Mouse (Mus musculus) right cerebral cortex, adult 18-20 months (tissue): ENCODE data around the gene Smim4.

ENCODE experiments used
- DNase-seq: peaks from one replicate; pipeline ENCODE4 v3.0.0; 2022; ENCODE audit warnings: mixed read lengths

Gene Smim4

DNA sequence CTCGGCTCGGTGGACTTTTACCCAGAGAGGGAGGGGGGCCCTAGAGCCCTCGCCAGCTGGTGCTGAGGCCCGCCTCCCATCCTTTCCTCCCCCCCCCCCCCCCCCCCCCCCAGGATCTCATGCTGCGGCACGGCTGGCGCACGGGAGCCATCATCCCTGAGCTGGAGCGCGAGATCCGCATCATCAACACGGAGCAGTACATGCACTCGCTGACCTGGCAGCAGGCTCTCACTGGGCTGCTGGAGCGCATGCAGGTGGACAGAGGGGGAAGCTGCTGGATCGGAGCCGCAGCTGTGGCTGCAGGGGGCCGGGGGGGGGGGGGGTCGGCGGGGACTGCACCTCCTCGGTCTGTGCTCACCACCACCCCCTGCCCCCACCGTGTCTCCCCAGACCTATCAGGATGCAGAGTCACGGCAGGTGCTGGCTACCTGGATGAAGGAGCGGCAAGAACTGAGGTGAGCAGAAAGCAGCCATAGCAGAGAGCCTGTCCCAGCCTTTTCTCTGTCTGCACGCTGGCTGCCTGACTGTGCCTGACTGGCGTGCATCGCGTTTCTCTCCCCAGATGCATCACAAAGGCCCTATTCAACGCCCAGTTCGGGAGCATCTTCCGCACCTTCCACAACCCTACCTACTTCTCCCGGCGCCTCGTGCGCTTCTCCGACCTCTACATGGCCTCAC lies 9.6 kb upstream of the Smim4 start:
- DNase-seq: no peak

DNA sequence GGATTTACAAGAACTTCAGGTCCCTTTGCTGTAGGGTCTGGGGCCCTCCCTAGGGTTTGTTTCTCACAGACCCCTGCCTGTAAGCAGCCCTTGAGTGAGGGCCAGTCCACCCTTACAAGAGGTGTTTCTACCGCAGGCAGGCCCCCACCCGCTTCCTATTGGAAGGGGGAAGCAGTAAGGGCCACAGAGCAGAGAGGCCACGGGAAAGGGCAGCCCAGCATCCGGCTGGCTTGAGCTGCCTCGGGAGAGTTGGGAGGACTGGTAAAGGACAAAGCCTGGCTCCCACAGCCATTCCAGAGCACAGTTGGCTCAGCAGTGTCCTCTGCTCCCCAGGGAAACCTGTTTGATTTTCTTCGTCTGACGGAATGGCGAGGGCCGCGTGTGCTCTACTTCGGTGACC lies 9.0 kb upstream of the Smim4 start:
- no peak for DNase-seq

DNA sequence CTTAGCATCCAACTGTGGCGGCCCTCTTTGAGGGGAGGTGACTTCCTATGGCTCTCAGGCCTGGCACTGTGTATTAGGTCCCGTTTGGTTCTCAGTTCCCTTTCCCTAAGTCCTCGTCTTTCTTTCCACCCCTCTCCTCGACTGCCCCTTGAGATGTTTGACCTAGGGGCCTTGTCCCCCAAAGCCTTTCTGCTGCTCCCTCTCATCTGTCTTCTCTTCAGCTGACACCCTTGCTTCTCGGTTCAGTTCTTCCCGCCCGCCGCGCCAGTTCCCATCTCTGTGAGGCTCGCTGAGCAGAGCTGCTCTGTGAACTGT lies 8.5 kb upstream of the Smim4 start:
- no peak for DNase-seq

DNA sequence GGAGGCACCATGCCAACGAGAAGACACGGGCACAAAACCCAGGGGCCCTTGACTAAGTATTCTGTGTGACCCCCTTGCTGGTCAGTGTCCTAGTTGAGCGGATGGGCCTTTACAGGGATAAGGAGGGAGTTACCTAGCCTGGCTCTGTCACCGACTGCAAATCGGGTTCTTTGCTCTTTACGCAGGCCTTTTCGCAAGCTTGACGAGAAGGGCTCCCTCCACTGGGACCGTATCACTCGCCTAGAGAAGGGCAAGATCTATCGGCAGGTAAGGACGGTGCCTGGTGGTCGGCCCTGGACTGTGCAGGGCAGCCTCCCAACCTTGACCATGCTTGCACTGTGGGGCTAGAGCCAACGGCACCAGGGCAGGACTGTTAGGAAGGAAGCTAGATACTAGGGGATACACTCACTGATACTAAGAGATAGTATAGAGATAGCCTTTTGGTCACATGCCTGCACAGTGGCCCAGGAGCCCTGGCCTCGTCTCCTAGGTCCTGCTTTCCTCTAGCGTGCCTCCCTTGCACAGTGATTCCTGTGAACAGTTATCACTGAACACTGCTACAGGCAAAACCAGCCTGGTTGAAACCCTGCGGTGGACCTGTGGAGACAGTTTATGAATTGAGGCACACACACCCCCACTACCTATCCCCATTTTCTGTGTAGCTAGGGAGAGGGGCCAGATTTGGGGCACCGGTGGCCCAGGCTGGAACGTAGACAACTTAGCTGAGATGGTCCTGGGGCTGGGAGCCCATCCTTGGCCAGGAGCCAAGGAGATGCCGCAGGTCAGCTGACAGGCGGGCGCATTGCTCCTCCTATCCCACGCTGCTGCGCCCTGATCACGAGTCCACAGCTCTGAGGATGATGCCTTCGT lies 7.9 kb upstream of the Smim4 start:
- DNase-seq: no peak

DNA sequence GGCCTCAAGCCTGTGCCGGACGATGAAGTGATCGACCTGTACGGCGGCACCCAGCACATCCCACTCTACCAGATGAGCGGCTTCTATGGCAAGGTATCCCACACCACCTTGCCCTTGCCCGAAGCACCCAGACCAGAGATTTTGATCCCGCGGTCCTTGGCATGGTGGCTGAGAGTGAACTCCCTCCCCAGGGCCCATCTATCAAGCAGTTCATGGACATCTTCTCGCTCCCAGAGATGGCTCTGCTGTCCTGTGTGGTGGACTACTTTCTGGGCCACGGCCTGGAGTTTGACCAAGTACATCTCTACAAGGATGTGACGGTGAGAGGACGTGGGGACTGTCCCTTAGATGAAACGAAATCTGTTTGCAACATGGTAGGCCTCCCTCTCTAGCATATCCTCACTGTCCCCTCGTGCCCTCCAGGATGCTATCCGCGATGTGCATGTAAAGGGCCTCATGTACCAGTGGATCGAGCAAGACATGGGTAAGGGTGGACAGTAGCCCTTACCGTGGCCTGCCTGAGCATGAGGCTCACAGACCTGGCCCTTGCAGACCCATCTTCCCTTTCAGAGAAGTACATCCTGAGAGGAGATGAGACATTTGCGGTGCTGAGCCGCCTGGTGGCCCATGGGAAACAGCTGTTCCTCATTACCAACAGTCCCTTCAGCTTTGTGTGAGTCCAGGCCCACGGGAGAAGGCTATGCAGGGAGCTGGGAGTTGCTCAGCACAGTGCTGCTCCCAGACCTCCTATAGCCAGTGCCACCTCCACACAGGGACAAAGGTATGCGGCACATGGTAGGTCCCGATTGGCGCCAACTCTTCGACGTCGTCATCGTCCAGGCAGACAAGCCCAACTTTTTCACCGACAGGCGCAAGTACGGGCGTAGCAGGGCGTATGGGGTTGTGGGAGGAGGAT lies 7.0 kb upstream of the Smim4 start:
- DNase-seq: no peak

DNA sequence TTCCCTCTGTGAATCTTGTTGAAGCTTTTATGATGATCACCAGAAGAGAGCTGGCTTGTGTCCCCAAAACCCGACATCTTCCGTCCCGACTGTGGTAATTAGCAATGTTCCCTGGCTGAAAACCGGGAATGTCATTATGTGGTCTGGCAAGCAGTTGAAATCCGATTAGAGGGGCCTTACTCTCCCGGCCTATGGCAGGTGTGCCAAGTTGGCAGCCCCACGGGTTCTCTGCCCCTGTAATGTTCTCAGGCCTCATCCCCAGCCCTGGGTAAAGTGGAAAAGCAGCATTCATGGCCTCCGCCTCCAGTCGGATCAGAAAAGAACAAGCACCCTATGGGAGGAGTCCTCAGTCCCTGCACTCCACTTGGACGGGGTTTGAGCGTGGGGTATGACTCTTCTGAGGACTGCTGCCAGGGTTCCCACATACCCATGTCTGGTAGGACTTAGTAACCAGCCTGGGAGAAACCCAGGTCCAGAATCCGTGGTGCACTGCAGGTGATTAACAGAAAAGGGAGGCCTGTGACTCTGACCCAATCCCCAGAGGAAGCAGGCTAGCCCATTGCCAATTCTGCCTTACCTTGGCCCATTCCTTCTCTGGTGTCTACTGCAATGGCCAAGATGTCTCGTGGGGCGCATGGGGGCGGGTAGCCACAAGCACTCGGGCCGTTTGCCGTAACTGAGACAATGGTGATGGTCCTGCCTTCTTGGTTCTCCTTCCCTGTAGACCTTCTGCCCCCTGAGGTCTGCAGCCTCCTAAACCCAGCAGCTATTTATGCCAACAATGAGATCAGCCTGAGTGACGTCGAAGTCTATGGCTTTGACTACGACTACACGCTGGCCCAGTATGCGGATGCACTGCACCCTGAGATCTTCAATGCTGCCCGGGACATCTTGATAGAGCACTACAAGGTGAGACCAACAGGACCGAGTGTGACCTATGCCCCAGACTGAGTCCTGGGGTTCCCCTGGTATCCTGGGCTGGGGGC lies 5.6 kb upstream of the Smim4 start:
- no peak for DNase-seq

DNA sequence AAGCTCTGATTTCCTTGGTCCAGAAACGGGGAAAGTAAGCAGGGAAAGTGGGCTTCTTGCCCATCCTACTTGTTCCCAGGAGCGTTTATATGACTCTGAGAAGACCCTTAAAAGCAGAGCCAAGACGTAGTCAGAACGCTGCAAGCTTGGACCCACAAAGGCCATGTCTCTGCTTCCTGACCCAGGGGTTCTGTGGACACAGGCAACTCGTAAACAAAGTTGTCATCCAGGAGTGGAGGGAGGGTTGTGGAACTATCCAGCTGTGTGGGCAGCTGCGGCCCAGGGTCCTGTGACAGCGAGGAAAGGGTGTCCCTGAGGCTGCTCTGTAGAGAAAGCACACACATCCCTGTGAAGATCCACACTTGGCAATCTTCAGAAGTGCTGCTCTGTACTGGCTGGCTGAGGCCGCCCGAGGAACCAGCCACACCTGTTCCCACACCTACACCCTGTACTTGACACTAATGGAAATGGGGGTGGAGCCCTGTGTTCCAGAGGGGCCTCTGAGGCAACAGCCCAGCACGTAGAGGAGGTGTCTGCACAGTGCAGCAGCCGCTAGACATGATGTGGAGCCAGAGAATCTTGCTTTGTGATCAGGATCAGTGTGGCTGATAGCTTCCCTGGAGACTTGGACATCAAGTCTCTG lies 4.4 kb upstream of the Smim4 start:
- peak; percentile 34 for DNase-seq

DNA sequence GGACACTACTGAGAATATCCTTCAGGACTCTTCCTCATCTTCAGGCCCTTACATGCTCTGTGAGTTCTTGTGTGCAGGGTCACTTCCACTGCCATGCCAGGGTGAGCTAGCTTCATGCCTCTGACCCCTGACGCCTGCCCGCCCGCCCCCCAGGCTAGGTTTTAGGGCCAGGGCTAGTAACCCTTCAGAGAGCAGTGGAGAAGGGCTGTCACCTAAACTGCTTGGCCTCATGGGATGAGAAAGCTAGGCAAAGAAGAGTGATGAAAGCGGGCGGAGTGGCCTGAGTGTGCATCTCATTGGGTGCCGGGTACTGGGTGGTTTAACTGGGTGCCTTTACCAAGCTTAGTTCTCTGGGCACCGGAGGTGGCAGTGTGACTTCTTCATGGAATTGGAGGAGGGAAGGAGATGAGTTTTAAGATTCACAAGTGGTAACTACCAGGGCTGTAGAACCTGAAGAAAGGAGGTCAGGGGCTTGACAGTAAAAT lies 3.8 kb upstream of the Smim4 start:
- no peak for DNase-seq

DNA sequence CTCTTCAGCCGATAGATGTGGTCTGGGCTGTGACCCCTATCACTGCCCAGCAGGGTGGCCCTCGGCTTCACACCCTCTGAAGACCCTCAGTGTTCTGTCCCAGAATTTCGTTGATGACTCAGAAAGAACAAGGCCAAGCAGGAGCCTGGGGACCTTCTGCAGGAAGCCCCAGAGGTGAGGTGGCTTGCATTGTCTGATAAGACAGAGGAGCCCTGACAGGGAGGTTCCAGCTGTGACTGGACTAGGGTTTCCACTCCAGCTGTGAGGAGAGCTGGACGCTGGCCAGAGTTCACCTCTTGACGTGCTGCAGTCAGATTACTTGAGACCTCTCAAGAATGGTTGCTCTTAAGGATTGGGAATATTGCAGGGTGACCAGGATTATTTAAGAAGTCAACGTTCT lies 3.3 kb upstream of the Smim4 start:
- no peak for DNase-seq

DNA sequence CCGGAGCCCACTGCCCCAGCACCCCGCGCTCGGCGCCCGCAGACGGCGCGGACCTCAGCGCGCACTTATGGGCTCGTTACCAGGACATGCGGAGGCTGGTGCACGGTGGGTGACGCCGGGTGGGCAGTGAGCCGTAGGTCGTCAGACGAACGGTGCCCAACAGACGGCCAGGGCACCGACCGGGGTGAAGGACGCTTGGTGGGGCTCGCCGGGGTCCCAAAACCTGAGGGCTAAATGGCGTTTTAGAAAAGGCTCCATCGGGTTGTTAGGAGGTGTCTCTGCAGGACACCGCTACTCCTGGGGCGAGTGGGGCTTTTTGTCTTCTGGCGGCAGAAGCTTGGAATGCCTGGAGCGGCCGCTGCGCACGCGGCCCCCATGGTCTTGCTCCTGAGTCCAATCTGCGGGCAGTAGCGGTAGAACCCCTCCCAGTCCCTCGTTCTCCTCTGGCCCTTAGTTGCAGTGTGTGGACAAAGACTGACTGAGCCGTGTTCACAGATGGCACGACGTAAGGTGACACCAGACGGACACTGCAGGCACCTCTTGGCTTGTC lies 2.6 kb upstream of the Smim4 start:
- no peak for DNase-seq

DNA sequence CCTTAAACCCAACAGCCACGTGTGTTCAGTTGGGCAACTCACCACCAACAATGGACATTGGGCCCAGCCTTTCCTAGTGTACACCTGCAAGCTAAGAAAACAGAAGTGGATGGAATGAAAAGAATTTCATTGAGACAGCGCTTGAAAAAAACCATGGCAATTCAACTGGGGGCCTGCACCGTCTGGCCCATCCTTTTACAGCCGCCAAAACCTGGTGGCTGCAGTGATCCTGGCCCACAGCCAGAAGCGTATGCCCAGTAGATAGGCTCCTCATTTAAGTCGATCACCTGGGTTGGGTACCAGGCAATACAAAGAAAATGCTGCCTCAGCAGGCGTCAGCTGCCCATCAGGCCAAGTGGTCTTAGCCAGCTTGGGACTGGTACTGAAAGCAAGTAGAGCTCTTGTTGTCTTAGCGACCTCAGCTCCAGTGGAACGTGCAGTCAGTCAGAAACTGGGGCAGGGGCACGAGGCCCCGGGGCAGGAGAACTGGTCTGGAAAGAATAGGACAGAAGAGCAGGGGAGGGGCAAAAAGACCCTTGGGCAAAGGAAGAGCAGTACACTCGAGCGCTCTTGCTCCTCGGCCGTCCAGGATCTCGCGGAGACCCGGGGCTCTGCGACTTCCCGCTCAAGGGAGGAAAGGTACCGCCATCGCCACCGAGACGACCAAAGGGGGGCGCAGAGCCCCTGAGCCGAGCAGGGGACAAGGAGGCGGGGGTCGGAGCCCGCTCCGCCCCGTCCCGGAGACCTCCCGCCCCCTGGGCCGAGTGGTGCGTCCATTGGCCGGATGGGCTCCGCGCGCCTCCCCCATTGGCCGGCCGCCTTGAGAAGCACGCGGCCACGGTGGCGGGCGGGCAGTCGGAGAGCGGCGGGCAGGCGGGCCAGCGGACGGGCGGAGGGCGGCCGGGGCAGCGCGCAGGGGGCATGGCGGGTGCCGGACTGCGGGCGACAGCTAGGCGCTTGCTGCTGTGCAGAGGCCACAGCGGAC lies 1.8 kb upstream of the Smim4 start, which contains the start of gene Nt5dc2:
Gene Nt5dc2 (plus strand): TSS at position 818 of the 985 bp plus-strand sequence.
- DNase-seq: peak; percentile 62

DNA sequence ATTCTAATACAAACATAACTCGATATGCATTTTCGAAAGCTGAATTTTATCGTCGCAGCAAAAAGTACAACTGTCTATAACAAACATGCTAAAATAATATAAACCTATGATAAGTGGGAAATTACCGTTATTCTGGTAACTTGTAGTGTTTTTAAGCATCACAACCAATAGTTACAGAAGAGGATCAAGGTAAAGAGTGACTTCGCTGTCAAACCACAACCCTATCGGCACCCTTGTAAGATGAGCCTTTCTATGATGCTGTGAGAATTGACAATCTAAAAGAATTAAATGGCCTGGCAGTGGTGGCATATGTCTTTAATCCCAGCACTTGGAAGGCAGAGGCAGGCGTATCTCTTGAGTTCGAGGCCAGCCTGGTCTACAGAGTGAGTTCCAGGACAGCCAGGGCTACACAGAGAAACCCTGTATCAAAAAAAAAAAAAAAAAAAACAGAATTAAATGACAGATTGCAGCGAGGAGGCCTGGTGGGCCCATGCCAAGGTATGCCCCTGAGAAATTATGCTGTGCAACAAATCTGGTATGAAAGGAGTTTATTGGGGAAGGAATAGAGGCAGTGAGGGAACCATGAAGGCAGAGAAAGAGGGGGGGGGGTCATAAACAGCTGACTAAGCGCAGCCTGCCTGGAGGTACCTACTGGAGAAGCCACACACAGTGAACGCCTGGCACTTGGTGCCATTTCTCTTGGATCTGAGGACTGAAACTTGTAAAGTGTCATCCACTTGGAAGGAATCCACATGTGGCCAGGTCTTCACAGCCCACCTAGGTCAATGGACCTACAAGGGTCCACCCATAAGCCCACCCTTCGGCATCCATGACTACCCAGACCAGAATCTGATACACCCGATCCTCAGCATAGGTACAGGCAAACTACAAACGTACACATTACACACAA lies 825 bp upstream of the Smim4 start:
- no peak for DNase-seq

DNA sequence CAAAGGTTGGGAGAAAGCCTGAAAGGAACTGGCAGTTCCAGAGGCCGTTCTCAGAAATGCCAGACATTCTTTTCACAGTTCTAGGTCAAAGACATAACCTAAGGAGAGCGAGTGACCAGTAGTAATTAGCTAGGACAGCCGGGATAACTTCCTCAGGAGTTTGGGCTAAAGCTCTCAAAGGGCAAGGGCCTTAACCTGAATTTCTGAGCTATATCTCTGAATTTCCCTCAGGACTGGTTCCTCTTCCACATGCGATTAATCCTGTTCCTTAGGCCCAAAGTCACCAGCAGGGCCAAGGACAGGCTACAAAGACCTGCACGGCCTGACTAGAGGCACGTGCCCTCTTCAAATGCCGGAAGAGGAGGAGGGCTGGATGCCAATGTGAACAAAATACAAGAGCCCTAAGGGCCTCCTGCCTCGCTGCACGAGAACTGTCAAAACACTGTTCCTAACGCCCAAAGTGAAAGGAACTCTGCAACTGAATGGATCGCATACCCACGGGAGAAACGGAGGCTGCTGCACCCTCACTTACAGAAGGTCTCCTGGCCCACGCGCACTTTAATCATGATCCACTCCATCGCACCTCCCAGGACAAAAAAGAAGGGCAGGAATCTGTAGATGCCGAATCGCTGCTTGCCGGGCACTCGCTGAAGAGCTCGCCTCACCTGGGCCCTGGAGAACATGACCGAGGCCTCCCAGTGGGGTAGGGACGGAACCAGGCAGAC lies 493 bp downstream of the Smim4 start:
- DNase-seq: peak; percentile 19

DNA sequence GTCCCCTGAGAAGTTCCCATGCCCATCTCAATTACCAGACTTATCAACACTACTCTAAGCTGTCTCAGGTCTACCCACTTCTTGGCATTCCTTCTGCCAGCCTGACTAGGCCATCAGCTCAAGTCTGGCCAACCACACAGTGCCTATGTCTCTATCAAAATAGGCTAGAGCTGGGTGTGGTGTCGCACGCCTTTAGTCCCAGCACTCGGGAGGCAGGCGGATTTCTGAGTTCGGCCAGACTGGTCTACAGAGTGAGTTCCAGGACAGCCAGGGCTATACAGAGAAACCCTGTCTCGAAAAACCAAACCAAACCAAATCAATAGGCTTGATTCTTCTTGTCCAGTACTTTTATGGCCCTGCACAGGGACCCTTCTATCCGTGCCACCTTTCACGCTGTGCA lies 1.9 kb downstream of the Smim4 start:
- DNase-seq: no peak

DNA sequence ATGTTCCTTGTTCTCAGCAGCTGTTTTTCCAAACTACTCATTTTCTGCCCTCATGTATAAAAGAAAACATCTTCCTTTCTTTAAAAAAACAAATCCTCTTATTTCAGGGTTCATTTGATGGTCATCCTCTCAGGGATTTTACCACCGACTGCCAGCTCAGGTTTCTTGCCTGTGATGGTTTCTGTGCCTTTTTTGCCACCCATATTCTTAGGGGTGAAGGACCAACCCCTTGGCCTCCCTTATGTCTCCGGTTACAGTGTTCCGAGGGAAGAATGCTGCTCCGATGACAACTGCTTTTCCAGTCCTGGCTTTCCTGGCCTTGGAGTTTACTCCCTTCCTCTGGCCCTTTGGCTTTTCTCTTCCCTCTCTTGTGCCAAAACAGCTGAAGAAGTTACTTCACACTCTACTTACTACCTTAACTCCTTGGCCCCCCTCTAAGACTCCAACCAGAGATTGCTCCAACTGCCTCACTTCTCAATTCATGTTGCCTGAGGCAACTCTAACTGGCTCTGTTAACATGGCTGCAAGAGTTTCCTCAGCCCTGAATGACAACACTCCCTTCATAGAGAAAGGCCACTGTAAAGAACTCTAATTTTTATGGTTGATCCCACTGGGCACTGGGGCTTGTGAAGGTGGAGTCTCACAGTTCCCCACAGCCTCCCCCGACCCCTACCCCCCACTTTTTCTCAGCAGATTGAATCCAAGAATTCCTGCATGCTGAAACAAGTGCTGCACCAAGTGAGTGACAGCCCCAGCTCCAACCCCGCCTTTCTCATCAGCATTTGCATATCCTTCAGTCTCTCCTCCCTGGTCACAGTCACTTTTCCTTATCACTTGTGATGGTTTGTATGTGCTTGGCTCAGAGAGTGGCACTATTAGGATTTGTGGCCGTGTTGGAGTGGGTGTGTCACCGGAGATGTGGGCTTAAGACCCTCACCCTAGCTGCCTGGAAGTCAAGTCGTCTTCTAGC lies 3.4 kb downstream of the Smim4 start:
- no peak for DNase-seq

DNA sequence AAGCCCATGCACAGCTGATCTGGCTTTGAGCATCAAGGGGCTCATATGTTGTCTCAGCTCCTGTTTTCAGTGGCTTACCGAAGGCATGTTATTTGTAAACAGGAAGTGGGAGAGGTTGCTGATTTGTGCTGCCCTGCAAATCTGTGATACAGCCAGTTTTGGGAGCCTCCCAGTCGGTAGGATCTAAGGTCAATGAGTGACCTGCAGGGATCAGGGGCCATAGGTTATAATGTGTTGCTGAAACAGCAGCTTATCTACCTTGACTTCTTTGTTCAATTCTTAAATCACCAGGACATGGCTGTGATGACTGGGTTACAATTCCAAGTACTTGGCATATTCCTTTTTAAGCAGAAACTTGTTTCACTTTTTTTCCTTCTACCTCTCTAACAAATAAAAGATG lies 13.2 kb downstream of the Smim4 start:
- no peak for DNase-seq

DNA sequence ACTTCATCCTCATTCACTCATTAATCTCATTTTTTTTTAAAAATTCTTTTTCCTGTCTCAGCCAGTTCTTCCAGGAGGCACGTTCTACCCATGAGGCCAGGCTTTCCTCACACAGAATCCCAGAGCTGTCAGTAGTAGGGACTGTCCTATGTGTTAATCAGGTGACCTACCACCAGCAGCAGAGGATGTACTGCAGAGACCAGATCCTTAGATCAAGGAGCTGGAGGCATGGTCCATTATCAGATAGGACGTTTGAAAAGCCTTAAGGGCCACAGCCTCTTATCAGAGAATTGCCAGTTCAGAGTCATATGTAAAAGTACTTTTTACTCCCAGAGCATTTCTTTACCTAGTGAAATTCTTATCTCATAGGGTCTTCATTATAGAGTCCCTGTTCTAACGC lies 14.7 kb downstream of the Smim4 start:
- no peak for DNase-seq
